Mouse (Mus musculus) MEL (cell line): ENCODE data around the gene Mia3. TPM values are rescaled to one million over a fixed set of nuclear protein-coding genes. Genes with fewer than 3 reads are reported as not detected.
"Not testable (repeated sequence)": the region's sequence is repeated elsewhere in the genome, so short reads cannot be mapped to it uniquely, and the experiment has no call there.

Source experiments
- DNase-seq: peaks from one replicate; pipeline ENCODE4 v3.0.0; 2011; ENCODE audit warnings: low read depth, low spot score
- H3K27ac ChIP-seq: 2 replicates; pipeline ENCODE4 v1.5.1; 2012; ENCODE audit warnings: low read depth, mild to moderate bottlenecking, control low read depth, low read length, moderate library complexity; ENCODE audit not compliant: control insufficient read depth
- H3K27me3 ChIP-seq, 2 experiments: fragments of 150-350 bp in 1 of 2; sonication (generic) in 1 of 2; 2 replicates each; pipeline ENCODE4 v1.6.1; 2012; ENCODE audit warnings: low read length in 2 of 2, mild to moderate bottlenecking in 2 of 2, improper control_type of control experiment in 1 of 2, moderate library complexity in 1 of 2; ENCODE audit not compliant: insufficient read depth in 2 of 2, control insufficient read depth in 1 of 2
- H3K36me3 ChIP-seq, 2 experiments: 2 replicates each; pipeline ENCODE4 v1.6.1; 2012 to 2014; ENCODE audit warnings: low read length in 2 of 2, improper control_type of control experiment in 1 of 2, inconsistent platforms in 1 of 2, mild to moderate bottlenecking in 1 of 2; ENCODE audit not compliant: insufficient read depth in 2 of 2, control insufficient read depth in 1 of 2
- H3K4me1 ChIP-seq, 2 experiments: fragments of 150-350 bp in 1 of 2; sonication (generic) in 1 of 2; 2 replicates each; pipeline ENCODE4 v1.6.1; 2012; ENCODE audit warnings: low read length in 2 of 2, improper control_type of control experiment in 1 of 2, mild to moderate bottlenecking in 1 of 2; ENCODE audit not compliant: insufficient read depth in 2 of 2, control insufficient read depth in 1 of 2
- H3K4me3 ChIP-seq, 2 experiments: fragments of 150-350 bp in 1 of 2; sonication (generic) in 1 of 2; 2 replicates each; pipeline ENCODE4 v1.5.1; 2012; ENCODE audit warnings: low read depth in 2 of 2, low read length in 2 of 2, mild to moderate bottlenecking in 2 of 2, moderate library complexity in 2 of 2, control low read depth in 1 of 2, improper control_type of control experiment in 1 of 2; ENCODE audit not compliant: control insufficient read depth in 1 of 2, insufficient read depth in 1 of 2
- H3K79me2 ChIP-seq: 2 replicates; pipeline ENCODE4 v1.6.1; 2012; ENCODE audit warnings: mild to moderate bottlenecking, low read length, moderate library complexity; ENCODE audit not compliant: control insufficient read depth, poor library complexity, insufficient read depth
- H3K9ac ChIP-seq: 2 replicates; pipeline ENCODE4 v1.6.1; 2012; ENCODE audit warnings: low read depth, mild to moderate bottlenecking, control low read depth, low read length, moderate library complexity; ENCODE audit not compliant: control insufficient read depth, poor library complexity, severe bottlenecking
- H3K9me3 ChIP-seq: fragments of 150-350 bp; sonication (generic); replicated peaks from 2 replicates; pipeline ENCODE4 v1.6.1; 2012; ENCODE audit warnings: mild to moderate bottlenecking, low read length, improper control_type of control experiment, moderate library complexity; ENCODE audit not compliant: insufficient read depth
- ELF1 ChIP-seq: IDR thresholded peaks from 2 replicates; pipeline ENCODE4 v1.6.1; 2014; ENCODE audit warnings: low read depth, mild to moderate bottlenecking, inconsistent platforms, low read length, improper control_type of control experiment, moderate library complexity
- EP300 ChIP-seq, 2 experiments: IDR thresholded peaks; 2 replicates each; pipeline ENCODE4 v1.6.1; 2011; ENCODE audit warnings: improper control_type of control experiment in 2 of 2, low read length in 2 of 2, low read depth in 1 of 2, mild to moderate bottlenecking in 1 of 2
- ETS1 ChIP-seq: IDR thresholded peaks from 2 replicates; pipeline ENCODE4 v1.6.1; 2012; ENCODE audit warnings: low read depth, mild to moderate bottlenecking, inconsistent platforms, low read length, improper control_type of control experiment, moderate library complexity
- GATA1 ChIP-seq: IDR thresholded peaks from 2 replicates; pipeline ENCODE4 v1.6.1; 2011; ENCODE audit warnings: low read depth, low read length, improper control_type of control experiment
- MAFK ChIP-seq: IDR thresholded peaks from 2 replicates; pipeline ENCODE4 v1.6.1; 2011; ENCODE audit warnings: low read depth, mild to moderate bottlenecking, low read length, improper control_type of control experiment, borderline replicate concordance
- MEF2A ChIP-seq: IDR thresholded peaks from 2 replicates; pipeline ENCODE4 v1.6.1; 2014; ENCODE audit warnings: low read depth, mild to moderate bottlenecking, inconsistent platforms, low read length, improper control_type of control experiment; ENCODE audit not compliant: poor library complexity, insufficient replicate concordance, severe bottlenecking; ENCODE audit errors: extremely low read depth
- MXI1 ChIP-seq: IDR thresholded peaks from 2 replicates; pipeline ENCODE4 v1.6.1; 2011; ENCODE audit warnings: mild to moderate bottlenecking, low read depth, low read length, improper control_type of control experiment
- MYB ChIP-seq: IDR thresholded peaks from 2 replicates; pipeline ENCODE4 v1.6.1; 2011; ENCODE audit warnings: mild to moderate bottlenecking, low read depth, low read length, improper control_type of control experiment
- POLR2AphosphoS5 ChIP-seq: IDR thresholded peaks from 2 replicates; pipeline ENCODE4 v1.6.1; 2012; ENCODE audit warnings: low read depth, borderline replicate concordance, mild to moderate bottlenecking, inconsistent platforms, low read length, moderate library complexity, mixed read lengths
- RCOR1 ChIP-seq: IDR thresholded peaks from 2 replicates; pipeline ENCODE4 v1.6.1; 2012; ENCODE audit warnings: low read depth, mild to moderate bottlenecking, inconsistent platforms, low read length, improper control_type of control experiment
- SIN3A ChIP-seq: IDR thresholded peaks from 2 replicates; pipeline ENCODE4 v1.6.1; 2012; ENCODE audit warnings: low read length, improper control_type of control experiment, inconsistent platforms
- TCF12 ChIP-seq: IDR thresholded peaks from 2 replicates; pipeline ENCODE4 v1.6.1; 2014; ENCODE audit warnings: low read depth, mild to moderate bottlenecking, inconsistent platforms, low read length, improper control_type of control experiment, moderate library complexity
- UBTF ChIP-seq: IDR thresholded peaks from 2 replicates; pipeline ENCODE4 v1.6.1; 2012; ENCODE audit warnings: low read depth, mild to moderate bottlenecking, inconsistent platforms, low read length, improper control_type of control experiment, moderate library complexity, borderline replicate concordance; ENCODE audit not compliant: insufficient read depth
- USF1 ChIP-seq: IDR thresholded peaks from 2 replicates; pipeline ENCODE4 v1.6.1; 2014; ENCODE audit warnings: low read depth, mild to moderate bottlenecking, inconsistent platforms, low read length, improper control_type of control experiment, moderate library complexity
- ZKSCAN1 ChIP-seq: IDR thresholded peaks from 2 replicates; pipeline ENCODE4 v1.6.1; 2012; ENCODE audit warnings: low read depth, mild to moderate bottlenecking, inconsistent platforms, low read length, improper control_type of control experiment, moderate library complexity
- ZMIZ1 ChIP-seq: IDR thresholded peaks from 2 replicates; pipeline ENCODE4 v1.6.1; 2012; ENCODE audit warnings: low read depth, mild to moderate bottlenecking, inconsistent platforms, low read length, improper control_type of control experiment, moderate library complexity
- polyA plus RNA-seq, 2 experiments: library from polyadenylated mRNA; stranded (reverse) in 1 of 2; unstranded in 1 of 2; fragments of >175 nt in 1 of 2; fragments of >200 nt in 1 of 2; gene quantifications; 2 replicates each; pipeline versions ENCODE4 v1.2.1 to v1.2.4; 2012; ENCODE audit warnings: low replicate concordance in 2 of 2, low read depth in 1 of 2; ENCODE audit not compliant: insufficient read length in 2 of 2, insufficient read depth in 1 of 2, missing spikeins in 1 of 2
- total RNA-seq: library from RNA; depleted of rRNA; stranded (reverse); fragments of 300-350 nt; gene quantifications from 2 replicates; pipeline ENCODE4 v1.2.3, GENCODE M21; 2012

Gene Mia3
- total and polyA plus RNA-seq, 3 experiments, result 47.6 to 50.1 TPM; not detected in 1

DNA sequence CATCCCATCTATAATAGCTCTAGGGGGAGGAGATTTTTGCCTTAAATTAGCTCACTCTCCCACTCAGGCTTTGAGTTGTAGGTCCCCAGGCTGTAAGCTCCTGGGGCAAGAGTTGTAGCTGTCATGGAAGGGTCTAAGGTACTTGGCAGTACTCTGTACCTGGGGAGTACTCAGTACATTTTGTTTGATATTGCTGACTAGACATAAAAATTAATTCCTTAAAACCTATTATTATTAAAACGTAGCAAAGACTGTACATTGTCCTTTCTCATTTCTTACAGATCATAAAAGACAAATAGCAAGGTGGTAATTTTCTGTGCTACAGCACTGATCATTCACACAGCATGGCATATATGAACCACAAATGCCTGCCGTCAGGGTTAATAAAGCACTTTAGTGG lies 45.4 kb downstream of the Mia3 start:
- peaks cover 22 to 28% of the 10 kb centered on the region in 2 experiments for H3K36me3 ChIP-seq

DNA sequence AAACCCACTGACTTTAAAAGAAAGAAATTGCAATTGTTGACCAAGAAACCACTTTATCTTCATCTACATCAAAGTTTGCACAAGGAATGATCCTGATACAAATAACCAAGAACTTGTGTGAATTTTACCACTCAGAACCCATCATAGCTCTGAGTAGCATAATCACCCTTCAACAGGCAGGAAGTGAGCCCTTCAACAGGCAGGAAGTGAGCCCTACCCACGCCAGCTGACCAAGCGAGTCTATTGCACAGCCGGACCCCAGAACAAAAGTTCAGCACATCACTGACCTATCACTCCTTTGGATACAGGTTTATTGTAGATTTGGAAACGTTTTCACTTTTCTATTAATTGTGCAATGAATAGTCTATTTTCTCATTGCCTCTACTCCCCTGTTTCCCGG lies 46.9 kb downstream of the Mia3 start:
- H3K79me2 ChIP-seq, H3K4me3 ChIP-seq, H3K9me3 ChIP-seq, H3K27me3 ChIP-seq, H3K9ac ChIP-seq, DNase-seq, H3K27ac ChIP-seq: not testable (repeated sequence)
- H3K36me3 ChIP-seq, result peaks cover 22 to 27% of the 10 kb centered on the region in 2 experiments
- peaks cover 6 to 15% of the 10 kb centered on the region in 2 experiments for H3K4me1 ChIP-seq

More for the DNA sequence above, 45.4 kb downstream of the Mia3 start:
- DNase-seq, result no peak
- H3K27me3 ChIP-seq, result no peaks in the 10 kb centered on the region
- no peak for TF ChIP-seq ZMIZ1
- no peak for TF ChIP-seq RCOR1
- TF ChIP-seq USF1, result no peak
- peak; percentile 85 for TF ChIP-seq MAFK
- TF ChIP-seq, all 39 proteins: peak for 1
- Histone ChIP-seq H3K4me1 (peaks cover 6 to 15% of the 10 kb centered on the region in 2 experiments), H3K79me2 (no peaks in the 10 kb centered on the region), H3K9me3 (no peaks in the 10 kb centered on the region), H3K4me3 (no peak overlapping the region), H3K9ac (no peak overlapping the region), H3K27ac (no peak overlapping the region)

DNA sequence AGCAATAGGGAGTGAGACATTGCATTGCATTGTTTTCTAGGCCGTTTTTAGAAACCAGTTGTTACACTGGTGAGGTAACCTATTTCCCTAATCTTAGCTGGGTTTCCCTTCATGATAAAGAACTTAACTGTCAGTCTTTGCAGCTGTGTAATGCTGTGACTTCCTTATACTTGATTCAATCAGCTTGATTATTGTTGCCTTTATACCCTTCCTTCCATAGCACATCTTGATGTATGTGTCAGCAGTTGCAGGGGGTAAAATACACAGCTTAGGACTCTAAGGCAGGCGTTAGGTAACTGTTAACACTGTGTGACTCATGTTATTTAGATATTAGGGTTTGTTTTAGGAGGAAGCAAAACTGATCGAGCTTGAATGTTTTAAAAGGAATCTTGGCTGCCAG lies 48.6 kb downstream of the Mia3 start:
- TF ChIP-seq ELF1, result 0 out of 2 replicates have a peak, but pooled peaks have one; percentile 32
- peak; percentile 48; the same call in 1 of the 2 replicates for TF ChIP-seq MXI1
- peak; percentile 85; the same call in 1 of the 2 replicates for TF ChIP-seq RCOR1
- peak; percentile 80 for TF ChIP-seq TCF12
- no peak for TF ChIP-seq UBTF
- TF ChIP-seq GATA1, result peak; percentile 82
- TF ChIP-seq POLR2AphosphoS5, result no peak
- TF ChIP-seq MEF2A, result 0 out of 2 replicates have a peak, but pooled peaks have one; percentile 43
- peak; percentile 99 for TF ChIP-seq ETS1
- TF ChIP-seq MYB, result peak; percentile 85
- peak; percentile 76 to 90 for TF ChIP-seq EP300 (IDR thresholded peaks at IDR 0.05; ENCODE audit: low read depth in 1 of 2, low read length in 2 of 2)
- peak; percentile 83 for TF ChIP-seq SIN3A
- no peak for TF ChIP-seq ZKSCAN1
- Histone ChIP-seq H3K4me1 (peaks cover 6 to 15% of the 10 kb centered on the region in 2 experiments), H3K9me3 (no peaks in the 10 kb centered on the region), H3K79me2 (no peaks in the 10 kb centered on the region), H3K27me3 (no peaks in the 10 kb centered on the region), H3K27ac (peak overlapping the region; percentile 68), H3K4me3 (no peak overlapping the region), H3K9ac (no peak overlapping the region), H3K36me3 (peaks cover 22 to 26% of the 10 kb centered on the region in 2 experiments)
- DNase-seq, result peak; percentile 70
